Mouse (Mus musculus) hindbrain, embryonic 13.5 days (tissue): ENCODE data around the gene Gckr. TPM values are rescaled to one million over a fixed set of nuclear protein-coding genes. Genes with fewer than 3 reads are reported as not detected.

ENCODE experiments used
- ATAC-seq: fragments of 200-750 bp; cut with Nextera tagmentation; 2 replicates; pipeline ENCODE4 v1.8.0; 2017; ENCODE audit warnings: moderate TSS enrichment; ENCODE audit not compliant: low FRiP score
- H3K27ac ChIP-seq: fragments of 300-500 bp; sonication (generic); 2 replicates; pipeline ENCODE4 v1.5.1; 2015; ENCODE audit warnings: inconsistent platforms, mild to moderate bottlenecking, moderate library complexity
- H3K27me3 ChIP-seq: fragments of 300-500 bp; sonication (generic); 2 replicates; pipeline ENCODE4 v1.6.1; 2015; ENCODE audit warnings: mild to moderate bottlenecking, inconsistent platforms
- H3K36me3 ChIP-seq: fragments of 300-500 bp; sonication (generic); 2 replicates; pipeline ENCODE4 v1.6.1; 2015; ENCODE audit warnings: mild to moderate bottlenecking, inconsistent platforms
- H3K4me1 ChIP-seq: fragments of 300-500 bp; sonication (generic); replicated peaks from 2 replicates; pipeline ENCODE4 v1.6.1; 2015; ENCODE audit warnings: inconsistent platforms
- H3K4me2 ChIP-seq: fragments of 300-500 bp; sonication (generic); 2 replicates; pipeline ENCODE4 v1.6.1; 2015; ENCODE audit warnings: inconsistent platforms, mild to moderate bottlenecking, moderate library complexity
- H3K4me3 ChIP-seq: fragments of 300-500 bp; sonication (generic); 2 replicates; pipeline ENCODE4 v1.5.1; 2015; ENCODE audit warnings: mild to moderate bottlenecking, inconsistent platforms
- H3K9ac ChIP-seq: fragments of 300-500 bp; sonication (generic); 2 replicates; pipeline ENCODE4 v1.6.1; 2015; ENCODE audit warnings: mild to moderate bottlenecking, inconsistent platforms
- H3K9me3 ChIP-seq: fragments of 300-500 bp; sonication (generic); 2 replicates; pipeline ENCODE4 v1.6.1; 2016; ENCODE audit warnings: inconsistent platforms
- WGBS: fragments of 180-500 bp; shearing (Covaris S2); methylation state at CpG from one replicate; pipeline ENCODE4 v1.1.7; 2015; 5-methylcytosine and 5-hydroxymethylcytosine counted together
- polyA plus RNA-seq: library from polyadenylated mRNA; unstranded; fragments of >200 nt; fragmentation: Nextera tagmentation; extraction: Ambion mirVana; gene quantifications from 2 replicates; pipeline ENCODE4 v1.2.1, GENCODE M21; 2015

The Gckr gene
- polyA plus RNA-seq: 0.17 and 0.48 TPM in 2 replicates

- H3K9me3 ChIP-seq: no peaks in the 10 kb centered on the region
- peak within 1 kb of the TSS; percentile 90; the same call in 1 of the 2 replicates for H3K27ac ChIP-seq
- H3K9ac ChIP-seq: peak within 1 kb of the TSS; percentile 99; the same call in 1 of the 2 replicates
- H3K4me3 ChIP-seq: peak within 1 kb of the TSS; percentile 89; the same call in 1 of the 2 replicates
- peak within 1 kb of the TSS; percentile 81 for H3K4me2 ChIP-seq
- peaks cover 18% of the 10 kb centered on the region for H3K36me3 ChIP-seq
- WGBS: 81% methylated on average over 13 of the region's 13 CpGs
- peaks cover 8% of the 10 kb centered on the region for H3K27me3 ChIP-seq
- no peak for ATAC-seq
- peaks cover 28% of the 10 kb centered on the region for H3K4me1 ChIP-seq
Measured at GRCm38 (mm10) chr5:31297047-31297757, at the start of gene Gckr. TSS of gene Gckr (plus strand) at chr5:31297443.

GRCm38 (mm10) chr5:31250716-31251115, 46.5 kb upstream of the Gckr start:
- Histone ChIP-seq H3K4me3 (no peak overlapping the region), H3K27me3 (0 out of 2 replicates have a peak, but pooled peaks cover 9% of the 10 kb centered on the region), H3K4me1 (peaks cover 8% of the 10 kb centered on the region), H3K9me3 (no peaks in the 10 kb centered on the region), H3K4me2 (no peak overlapping the region), H3K27ac (no peak overlapping the region), H3K9ac (0 out of 2 replicates have a peak overlapping the region, but pooled peaks have one; percentile 46), H3K36me3 (peaks cover 97% of the 10 kb centered on the region)
- WGBS: 77% methylated on average over 4 of the region's 4 CpGs
- ATAC-seq: peak; percentile 41; the same call in 1 of the 2 replicates

- peaks cover 8% of the 10 kb centered on the region for H3K4me1 ChIP-seq
- peak within 1 kb of the TSS; percentile 46; the same call in 1 of the 2 replicates for H3K9ac ChIP-seq
- H3K4me3 ChIP-seq: 0 out of 2 replicates have a peak within 1 kb of the TSS, but pooled peaks have one; percentile 3
- H3K27ac ChIP-seq: no peak within 1 kb of the TSS
- 0 out of 2 replicates have a peak, but pooled peaks cover 9% of the 10 kb centered on the region for H3K27me3 ChIP-seq
- WGBS: 21% methylated on average over 45 of the region's 47 CpGs
- peak; percentile 71 for ATAC-seq
- H3K36me3 ChIP-seq: peaks cover 94% of the 10 kb centered on the region
- H3K4me2 ChIP-seq: peak within 1 kb of the TSS; percentile 30
- no peaks in the 10 kb centered on the region for H3K9me3 ChIP-seq
Measured at GRCm38 (mm10) chr5:31251541-31252101, 45.6 kb upstream of the Gckr start, which contains the start of gene Krtcap3. TSS of gene Krtcap3 (plus strand) at chr5:31251691.

- no peak overlapping the region for H3K27ac ChIP-seq
- no peak overlapping the region for H3K9ac ChIP-seq
- WGBS: 58% methylated on average over 10 of the region's 10 CpGs
- no peaks in the 10 kb centered on the region for H3K9me3 ChIP-seq
- peaks cover 8% of the 10 kb centered on the region for H3K4me1 ChIP-seq
- ATAC-seq: no peak
- H3K4me3 ChIP-seq: no peak overlapping the region
- H3K36me3 ChIP-seq: peaks cover 92% of the 10 kb centered on the region
- H3K27me3 ChIP-seq: 0 out of 2 replicates have a peak, but pooled peaks cover 9% of the 10 kb centered on the region
- H3K4me2 ChIP-seq: peak overlapping the region; percentile 30; the same call in 1 of the 2 replicates
Measured at GRCm38 (mm10) chr5:31252151-31252550, 45.1 kb upstream of the Gckr start.

- WGBS: 83% methylated on average over 16 of the region's 16 CpGs
- ATAC-seq: no peak
Measured at GRCm38 (mm10) chr5:31252795-31253545, 44.3 kb upstream of the Gckr start.

GRCm38 (mm10) chr5:31253806-31254205, 43.4 kb upstream of the Gckr start:
- Histone ChIP-seq H3K36me3 (peaks cover 92% of the 10 kb centered on the region), H3K4me1 (peaks cover 8% of the 10 kb centered on the region), H3K4me2 (no peak overlapping the region), H3K27me3 (0 out of 2 replicates have a peak, but pooled peaks cover 9% of the 10 kb centered on the region), H3K9ac (no peak overlapping the region), H3K27ac (no peak overlapping the region), H3K4me3 (no peak overlapping the region), H3K9me3 (no peaks in the 10 kb centered on the region)
- WGBS: 94% methylated on average over 8 of the region's 8 CpGs
- no peak for ATAC-seq

More at GRCm38 (mm10) chr5:31252795-31253545, 44.3 kb upstream of the Gckr start:
- Histone ChIP-seq H3K27ac (no peak overlapping the region), H3K9me3 (no peaks in the 10 kb centered on the region), H3K4me2 (no peak overlapping the region), H3K27me3 (0 out of 2 replicates have a peak, but pooled peaks cover 9% of the 10 kb centered on the region), H3K9ac (no peak overlapping the region), H3K4me1 (peaks cover 8% of the 10 kb centered on the region), H3K4me3 (no peak overlapping the region), H3K36me3 (peaks cover 92% of the 10 kb centered on the region)

- Histone ChIP-seq H3K4me1 (peaks cover 8% of the 10 kb centered on the region), H3K4me2 (no peak overlapping the region), H3K9me3 (no peaks in the 10 kb centered on the region), H3K9ac (no peak overlapping the region), H3K27ac (no peak overlapping the region), H3K4me3 (no peak overlapping the region), H3K36me3 (peaks cover 92% of the 10 kb centered on the region), H3K27me3 (0 out of 2 replicates have a peak, but pooled peaks cover 9% of the 10 kb centered on the region)
- 83% methylated on average over 7 of the region's 7 CpGs for WGBS
- ATAC-seq: no peak
Measured at GRCm38 (mm10) chr5:31254452-31254851, 42.8 kb upstream of the Gckr start.

- no peak for ATAC-seq
- peaks cover 8% of the 10 kb centered on the region for H3K4me1 ChIP-seq
- 87% methylated on average over 8 of the region's 8 CpGs for WGBS
- H3K4me3 ChIP-seq: no peak overlapping the region
- H3K9ac ChIP-seq: no peak overlapping the region
- H3K27me3 ChIP-seq: 0 out of 2 replicates have a peak, but pooled peaks cover 9% of the 10 kb centered on the region
- no peak overlapping the region for H3K27ac ChIP-seq
- H3K4me2 ChIP-seq: no peak overlapping the region
- peaks cover 92% of the 10 kb centered on the region for H3K36me3 ChIP-seq
- H3K9me3 ChIP-seq: no peaks in the 10 kb centered on the region
Measured at GRCm38 (mm10) chr5:31254901-31255300, 42.3 kb upstream of the Gckr start.

- H3K9me3 ChIP-seq: no peaks in the 10 kb centered on the region
- H3K9ac ChIP-seq: no peak overlapping the region
- peaks cover 92% of the 10 kb centered on the region for H3K36me3 ChIP-seq
- ATAC-seq: no peak
- H3K4me1 ChIP-seq: peaks cover 8% of the 10 kb centered on the region
- H3K27ac ChIP-seq: no peak overlapping the region
- no peak overlapping the region for H3K4me2 ChIP-seq
- no peak overlapping the region for H3K4me3 ChIP-seq
- H3K27me3 ChIP-seq: 0 out of 2 replicates have a peak, but pooled peaks cover 9% of the 10 kb centered on the region
- WGBS: 95% methylated on average over 2 of the region's 2 CpGs
Measured at GRCm38 (mm10) chr5:31255381-31255780, 41.9 kb upstream of the Gckr start.

- H3K36me3 ChIP-seq: peaks cover 92% of the 10 kb centered on the region
- WGBS: 86% methylated on average over 2 of the region's 2 CpGs
Measured at GRCm38 (mm10) chr5:31255971-31256370, 41.3 kb upstream of the Gckr start.

GRCm38 (mm10) chr5:31257616-31258015, 39.6 kb upstream of the Gckr start:
- WGBS: 94% methylated on average over 11 of the region's 11 CpGs
- peaks cover 92% of the 10 kb centered on the region for H3K36me3 ChIP-seq
- H3K27ac ChIP-seq: no peak overlapping the region
- ATAC-seq: no peak
- no peaks in the 10 kb centered on the region for H3K27me3 ChIP-seq
- H3K9ac ChIP-seq: no peak overlapping the region
- H3K9me3 ChIP-seq: no peaks in the 10 kb centered on the region
- H3K4me2 ChIP-seq: no peak overlapping the region
- no peaks in the 10 kb centered on the region for H3K4me1 ChIP-seq
- H3K4me3 ChIP-seq: no peak overlapping the region

More at GRCm38 (mm10) chr5:31255971-31256370, 41.3 kb upstream of the Gckr start:
- ATAC-seq: no peak
- H3K9me3 ChIP-seq: no peaks in the 10 kb centered on the region
- H3K9ac ChIP-seq: no peak overlapping the region
- 0 out of 2 replicates have a peak, but pooled peaks cover 8% of the 10 kb centered on the region for H3K27me3 ChIP-seq
- H3K4me1 ChIP-seq: peaks cover 8% of the 10 kb centered on the region
- no peak overlapping the region for H3K27ac ChIP-seq
- no peak overlapping the region for H3K4me3 ChIP-seq
- no peak overlapping the region for H3K4me2 ChIP-seq

- no peak overlapping the region for H3K4me3 ChIP-seq
- no peak for ATAC-seq
- H3K27me3 ChIP-seq: no peaks in the 10 kb centered on the region
- no peak overlapping the region for H3K27ac ChIP-seq
- no peaks in the 10 kb centered on the region for H3K9me3 ChIP-seq
- H3K4me1 ChIP-seq: no peaks in the 10 kb centered on the region
- H3K4me2 ChIP-seq: no peak overlapping the region
- no peak overlapping the region for H3K9ac ChIP-seq
- peaks cover 96% of the 10 kb centered on the region for H3K36me3 ChIP-seq
- 93% methylated on average over 7 of the region's 7 CpGs for WGBS
Measured at GRCm38 (mm10) chr5:31266101-31266500, 31.1 kb upstream of the Gckr start.
